Mouse (Mus musculus) hindbrain, embryonic 15.5 days (tissue): ENCODE results near the gene Ubtd2. TPM values are rescaled to one million over a fixed set of nuclear protein-coding genes. Genes with fewer than 3 reads are reported as not detected.

Source experiments
- ATAC-seq: fragments of 200-750 bp; cut with Nextera tagmentation; 2 replicates; pipeline ENCODE4 v1.8.0; 2017; ENCODE audit warnings: low read depth, moderate number of reproducible peaks, moderate TSS enrichment; ENCODE audit not compliant: low FRiP score
- H3K27ac ChIP-seq: fragments of 300-500 bp; sonication (generic); replicated peaks from 2 replicates; pipeline ENCODE4 v1.5.1; 2015; ENCODE audit warnings: mild to moderate bottlenecking, inconsistent platforms
- H3K27me3 ChIP-seq: fragments of 300-500 bp; sonication (generic); 2 replicates; pipeline ENCODE4 v1.6.1; 2015; ENCODE audit warnings: control low read depth, inconsistent platforms
- H3K36me3 ChIP-seq: fragments of 300-500 bp; sonication (generic); 2 replicates; pipeline ENCODE4 v1.6.1; 2015; ENCODE audit warnings: control low read depth, inconsistent platforms
- H3K4me1 ChIP-seq: fragments of 300-500 bp; sonication (generic); replicated peaks from 2 replicates; pipeline ENCODE4 v1.6.1; 2015; ENCODE audit warnings: control low read depth, inconsistent platforms
- H3K4me2 ChIP-seq: fragments of 300-500 bp; sonication (generic); 2 replicates; pipeline ENCODE4 v1.6.1; 2015; ENCODE audit warnings: moderate library complexity, mild to moderate bottlenecking, inconsistent platforms
- H3K4me3 ChIP-seq: fragments of 300-500 bp; sonication (generic); 2 replicates; pipeline ENCODE4 v1.5.1; 2015; ENCODE audit warnings: mild to moderate bottlenecking, inconsistent platforms
- H3K9ac ChIP-seq: fragments of 300-500 bp; sonication (generic); 2 replicates; pipeline ENCODE4 v1.6.1; 2015; ENCODE audit warnings: inconsistent platforms
- H3K9me3 ChIP-seq: fragments of 300-500 bp; sonication (generic); 2 replicates; pipeline ENCODE4 v1.6.1; 2016; ENCODE audit warnings: control low read depth, inconsistent platforms
- WGBS: fragments of 180-500 bp; shearing (Covaris S2); methylation state at CpG from one replicate; pipeline ENCODE4 v1.1.7; 2015; 5-methylcytosine and 5-hydroxymethylcytosine counted together
- polyA plus RNA-seq: library from polyadenylated mRNA; unstranded; fragments of >200 nt; fragmentation: Nextera tagmentation; extraction: Ambion mirVana; gene quantifications from 2 replicates; pipeline ENCODE4 v1.2.1, GENCODE M21; 2015

Ubtd2 gene
- polyA plus RNA-seq, 1 experiment from 2014 or later, result 46.6 TPM

GRCm38 (mm10) chr11:32563660-32564059, 108.5 kb downstream of the Ubtd2 start:
- Histone ChIP-seq H3K36me3 (no peaks in the 10 kb centered on the region), H3K4me1 (peaks cover 10% of the 10 kb centered on the region), H3K4me2 (no peak overlapping the region), H3K27ac (no peak overlapping the region), H3K9me3 (no peaks in the 10 kb centered on the region), H3K27me3 (no peaks in the 10 kb centered on the region), H3K4me3 (no peak overlapping the region), H3K9ac (no peak overlapping the region)
- no peak for ATAC-seq
- 35% methylated on average over 3 of the region's 3 CpGs for WGBS

- WGBS, result 75% methylated on average over 4 of the region's 4 CpGs
- H3K4me3 ChIP-seq, result no peak overlapping the region
- no peak for ATAC-seq
- peaks cover 10% of the 10 kb centered on the region for H3K4me1 ChIP-seq
- no peak overlapping the region for H3K27ac ChIP-seq
- no peaks in the 10 kb centered on the region for H3K36me3 ChIP-seq
- H3K9me3 ChIP-seq, result no peaks in the 10 kb centered on the region
- H3K4me2 ChIP-seq, result no peak overlapping the region
- no peaks in the 10 kb centered on the region for H3K27me3 ChIP-seq
- no peak overlapping the region for H3K9ac ChIP-seq
Measured at GRCm38 (mm10) chr11:32564629-32565028, 109.5 kb downstream of the Ubtd2 start.

GRCm38 (mm10) chr11:32565088-32565487, 109.9 kb downstream of the Ubtd2 start:
- H3K9ac ChIP-seq, result no peak overlapping the region
- no peak overlapping the region for H3K27ac ChIP-seq
- no peaks in the 10 kb centered on the region for H3K9me3 ChIP-seq
- peaks cover 10% of the 10 kb centered on the region for H3K4me1 ChIP-seq
- H3K4me2 ChIP-seq, result no peak overlapping the region
- no peaks in the 10 kb centered on the region for H3K36me3 ChIP-seq
- ATAC-seq, result no peak
- no peaks in the 10 kb centered on the region for H3K27me3 ChIP-seq
- 63% methylated on average over 8 of the region's 8 CpGs for WGBS
- H3K4me3 ChIP-seq, result no peak overlapping the region

- no peak overlapping the region for H3K9ac ChIP-seq
- H3K36me3 ChIP-seq, result no peaks in the 10 kb centered on the region
- no peak for ATAC-seq
- H3K9me3 ChIP-seq, result no peaks in the 10 kb centered on the region
- WGBS, result 87% methylated on average over 6 of the region's 6 CpGs
- H3K27ac ChIP-seq, result no peak overlapping the region
- H3K27me3 ChIP-seq, result no peaks in the 10 kb centered on the region
- H3K4me2 ChIP-seq, result no peak overlapping the region
- H3K4me3 ChIP-seq, result no peak overlapping the region
- H3K4me1 ChIP-seq, result peaks cover 10% of the 10 kb centered on the region
Measured at GRCm38 (mm10) chr11:32566184-32566583, 111.0 kb downstream of the Ubtd2 start.

Other genes with a start within 250 kb of the Ubtd2 start
- 49.5 and 50.4 TPM in 2 replicates for gene Snrnp25, start 250.0 kb upstream of the Ubtd2 start, polyA plus RNA-seq
- gene Rhbdf1, start 233.1 kb upstream of the Ubtd2 start, polyA plus RNA-seq, result 24.8 and 29.2 TPM in 2 replicates
- 34.7 and 36.9 TPM in 2 replicates for gene Mpg, start 228.9 kb upstream of the Ubtd2 start, polyA plus RNA-seq
- gene Nprl3, start 187.7 kb upstream of the Ubtd2 start, polyA plus RNA-seq, result 33.5 and 43.9 TPM in 2 replicates
- gene Hba-x, start 179.0 kb upstream of the Ubtd2 start, polyA plus RNA-seq, result 31.5 and 46.1 TPM in 2 replicates
- 2,663 and 3,254 TPM in 2 replicates for gene Hba-a1, start 171.9 kb upstream of the Ubtd2 start, polyA plus RNA-seq
- gene Hbq1b, start 168.4 kb upstream of the Ubtd2 start, polyA plus RNA-seq, result 0.51 and 0.95 TPM in 2 replicates
- 6,860 and 8,722 TPM in 2 replicates for gene Hba-a2, start 158.9 kb upstream of the Ubtd2 start, polyA plus RNA-seq
- 0.83 and 2.3 TPM in 2 replicates for gene Hbq1a, start 155.3 kb upstream of the Ubtd2 start, polyA plus RNA-seq
- 20.8 and 21.1 TPM in 2 replicates for gene Sh3pxd2b, start 107.5 kb upstream of the Ubtd2 start, polyA plus RNA-seq
- gene Efcab9, start 76.7 kb downstream of the Ubtd2 start, polyA plus RNA-seq, result 0.25 and 0.63 TPM in 2 replicates
- gene Stk10, start 77.9 kb downstream of the Ubtd2 start, polyA plus RNA-seq, result 2.0 and 2.8 TPM in 2 replicates
- 115 and 117 TPM in 2 replicates for gene Fbxw11, start 187.4 kb downstream of the Ubtd2 start, polyA plus RNA-seq